Mouse (Mus musculus): ENCODE measurements around the gene Rps6kc1. TPM values are rescaled to one million over a fixed set of nuclear protein-coding genes. Genes with fewer than 3 reads are reported as not detected.

The Rps6kc1 gene
- polyA plus RNA-seq, 1 experiment from 2014 or later: 16.9 TPM

GRCm38 (mm10) chr1:190751794-190752570, 159.6 kb downstream of the Rps6kc1 start:
- H3K27me3 ChIP-seq (ENCODE audit: control insufficient read depth, insufficient read depth, low read length): no peaks in the 10 kb centered on the region
- H3K4me2 ChIP-seq (ENCODE audit: low read depth, low read length, severe bottlenecking): peak overlapping the region; percentile 5; the same call in 1 of the 2 replicates
- H3K4me1 ChIP-seq (replicated peaks; ENCODE audit: control insufficient read depth, insufficient read depth, low read length): peaks cover 6% of the 10 kb centered on the region; the same call in 1 of the 2 replicates
- H3K27ac ChIP-seq (ENCODE audit: low read depth, low read length): peak overlapping the region; percentile 82
- 28% methylated on average over 8 of the region's 8 CpGs for WGBS
- H3K4me3 ChIP-seq (ENCODE audit: low read depth, low read length): no peak overlapping the region
- DNase-seq (ENCODE audit: low spot score): peak; percentile 66
- H3K9me3 ChIP-seq (ENCODE audit: control insufficient read depth, low read length): no peaks in the 10 kb centered on the region
- no peaks in the 10 kb centered on the region for H3K36me3 ChIP-seq (ENCODE audit: control insufficient read depth, insufficient read depth, low read length)
- peak overlapping the region; percentile 3; the same call in 1 of the 2 replicates for H3K9ac ChIP-seq (ENCODE audit: low read length)
- peak; percentile 92 for ATAC-seq (replicated peaks; ENCODE audit: low FRiP score)

GRCm38 (mm10) chr1:190748937-190749336, 162.6 kb downstream of the Rps6kc1 start:
- no peak overlapping the region for H3K4me3 ChIP-seq (ENCODE audit: low read depth, low read length)
- no peak for ATAC-seq (replicated peaks; ENCODE audit: low FRiP score)
- no peak for DNase-seq (ENCODE audit: low spot score)
- no peak overlapping the region for H3K9ac ChIP-seq (ENCODE audit: low read length)
- peaks cover 6% of the 10 kb centered on the region; the same call in 1 of the 2 replicates for H3K4me1 ChIP-seq (replicated peaks; ENCODE audit: control insufficient read depth, insufficient read depth, low read length)
- no peak overlapping the region for H3K4me2 ChIP-seq (ENCODE audit: low read depth, low read length, severe bottlenecking)
- no peaks in the 10 kb centered on the region for H3K27me3 ChIP-seq (ENCODE audit: control insufficient read depth, insufficient read depth, low read length)
- 91% methylated on average over 10 of the region's 10 CpGs for WGBS
- no peaks in the 10 kb centered on the region for H3K9me3 ChIP-seq (ENCODE audit: control insufficient read depth, low read length)
- no peak overlapping the region for H3K27ac ChIP-seq (ENCODE audit: low read depth, low read length)
- no peaks in the 10 kb centered on the region for H3K36me3 ChIP-seq (ENCODE audit: control insufficient read depth, insufficient read depth, low read length)

- Histone ChIP-seq H3K4me2 (ENCODE audit: low read depth, low read length, severe bottlenecking) (no peak overlapping the region), H3K9me3 (ENCODE audit: control insufficient read depth, low read length) (no peaks in the 10 kb centered on the region), H3K27me3 (ENCODE audit: control insufficient read depth, insufficient read depth, low read length) (no peaks in the 10 kb centered on the region), H3K4me1 (replicated peaks; ENCODE audit: control insufficient read depth, insufficient read depth, low read length) (no peaks in the 10 kb centered on the region), H3K9ac (ENCODE audit: low read length) (no peak overlapping the region), H3K36me3 (ENCODE audit: control insufficient read depth, insufficient read depth, low read length) (no peaks in the 10 kb centered on the region), H3K4me3 (ENCODE audit: low read depth, low read length) (no peak overlapping the region), H3K27ac (ENCODE audit: low read depth, low read length) (no peak overlapping the region)
- WGBS: 80% methylated on average over 5 of the region's 5 CpGs
- no peak for DNase-seq (ENCODE audit: low spot score)
- ATAC-seq (replicated peaks; ENCODE audit: low FRiP score): no peak
Observed at GRCm38 (mm10) chr1:190741421-190741820, 170.1 kb downstream of the Rps6kc1 start.

GRCm38 (mm10) chr1:190732803-190733202, 178.8 kb downstream of the Rps6kc1 start:
- no peak for ATAC-seq (replicated peaks; ENCODE audit: low FRiP score)
- H3K36me3 ChIP-seq (ENCODE audit: control insufficient read depth, insufficient read depth, low read length): no peaks in the 10 kb centered on the region
- WGBS: 86% methylated on average over 6 of the region's 6 CpGs
- no peak for DNase-seq (ENCODE audit: low spot score)
- H3K27ac ChIP-seq (ENCODE audit: low read depth, low read length): no peak overlapping the region
- peaks cover 4% of the 10 kb centered on the region; the same call in 1 of the 2 replicates for H3K4me1 ChIP-seq (replicated peaks; ENCODE audit: control insufficient read depth, insufficient read depth, low read length)
- H3K4me2 ChIP-seq (ENCODE audit: low read depth, low read length, severe bottlenecking): no peak overlapping the region
- H3K9ac ChIP-seq (ENCODE audit: low read length): no peak overlapping the region
- H3K9me3 ChIP-seq (ENCODE audit: control insufficient read depth, low read length): no peaks in the 10 kb centered on the region
- no peak overlapping the region for H3K4me3 ChIP-seq (ENCODE audit: low read depth, low read length)
- no peaks in the 10 kb centered on the region for H3K27me3 ChIP-seq (ENCODE audit: control insufficient read depth, insufficient read depth, low read length)

- ATAC-seq (replicated peaks; ENCODE audit: low FRiP score): 0 out of 2 replicates have a peak, but pooled peaks have one; percentile 14
- Histone ChIP-seq H3K36me3 (ENCODE audit: control insufficient read depth, insufficient read depth, low read length) (no peaks in the 10 kb centered on the region), H3K4me2 (ENCODE audit: low read depth, low read length, severe bottlenecking) (no peak overlapping the region), H3K4me3 (ENCODE audit: low read depth, low read length) (no peak overlapping the region), H3K9ac (ENCODE audit: low read length) (no peak overlapping the region; the same call in 1 of the 2 replicates), H3K9me3 (ENCODE audit: control insufficient read depth, low read length) (no peaks in the 10 kb centered on the region), H3K27ac (ENCODE audit: low read depth, low read length) (peak overlapping the region; percentile 60), H3K27me3 (ENCODE audit: control insufficient read depth, insufficient read depth, low read length) (no peaks in the 10 kb centered on the region), H3K4me1 (replicated peaks; ENCODE audit: control insufficient read depth, insufficient read depth, low read length) (peaks cover 18% of the 10 kb centered on the region; the same call in 1 of the 2 replicates)
- 78% methylated on average over 7 of the region's 7 CpGs for WGBS
- DNase-seq (ENCODE audit: low spot score): no peak
Observed at GRCm38 (mm10) chr1:190729516-190730088, 182.0 kb downstream of the Rps6kc1 start.

GRCm38 (mm10) chr1:190728111-190728651, 183.4 kb downstream of the Rps6kc1 start:
- H3K9ac ChIP-seq (ENCODE audit: low read length): no peak overlapping the region
- 28% methylated on average over 4 of the region's 4 CpGs for WGBS
- H3K36me3 ChIP-seq (ENCODE audit: control insufficient read depth, insufficient read depth, low read length): no peaks in the 10 kb centered on the region
- no peaks in the 10 kb centered on the region for H3K9me3 ChIP-seq (ENCODE audit: control insufficient read depth, low read length)
- peak overlapping the region; percentile 58 for H3K27ac ChIP-seq (ENCODE audit: low read depth, low read length)
- peak; percentile 71 for ATAC-seq (replicated peaks; ENCODE audit: low FRiP score)
- peak overlapping the region; percentile 9; the same call in 1 of the 2 replicates for H3K4me2 ChIP-seq (ENCODE audit: low read depth, low read length, severe bottlenecking)
- peaks cover 20% of the 10 kb centered on the region; the same call in 1 of the 2 replicates for H3K4me1 ChIP-seq (replicated peaks; ENCODE audit: control insufficient read depth, insufficient read depth, low read length)
- H3K27me3 ChIP-seq (ENCODE audit: control insufficient read depth, insufficient read depth, low read length): no peaks in the 10 kb centered on the region
- no peak for DNase-seq (ENCODE audit: low spot score)
- H3K4me3 ChIP-seq (ENCODE audit: low read depth, low read length): no peak overlapping the region

GRCm38 (mm10) chr1:190727385-190727784, 184.2 kb downstream of the Rps6kc1 start:
- ATAC-seq (replicated peaks; ENCODE audit: low FRiP score) (no peak), DNase-seq (ENCODE audit: low spot score) (no peak)
- H3K4me2 ChIP-seq (ENCODE audit: low read depth, low read length, severe bottlenecking): no peak overlapping the region
- H3K4me3 ChIP-seq (ENCODE audit: low read depth, low read length): no peak overlapping the region
- H3K36me3 ChIP-seq (ENCODE audit: control insufficient read depth, insufficient read depth, low read length): no peaks in the 10 kb centered on the region
- no peak overlapping the region for H3K9ac ChIP-seq (ENCODE audit: low read length)
- 58% methylated on average over 2 of the region's 2 CpGs for WGBS
- H3K4me1 ChIP-seq (replicated peaks; ENCODE audit: control insufficient read depth, insufficient read depth, low read length): peaks cover 20% of the 10 kb centered on the region; the same call in 1 of the 2 replicates
- no peaks in the 10 kb centered on the region for H3K27me3 ChIP-seq (ENCODE audit: control insufficient read depth, insufficient read depth, low read length)
- H3K27ac ChIP-seq (ENCODE audit: low read depth, low read length): peak overlapping the region; percentile 58
- no peaks in the 10 kb centered on the region for H3K9me3 ChIP-seq (ENCODE audit: control insufficient read depth, low read length)

- Histone ChIP-seq H3K4me1 (replicated peaks; ENCODE audit: control insufficient read depth, insufficient read depth, low read length) (peaks cover 20% of the 10 kb centered on the region; the same call in 1 of the 2 replicates), H3K4me2 (ENCODE audit: low read depth, low read length, severe bottlenecking) (no peak overlapping the region), H3K27ac (ENCODE audit: low read depth, low read length) (no peak overlapping the region), H3K36me3 (ENCODE audit: control insufficient read depth, insufficient read depth, low read length) (no peaks in the 10 kb centered on the region), H3K9ac (ENCODE audit: low read length) (no peak overlapping the region; the same call in 1 of the 2 replicates), H3K9me3 (ENCODE audit: control insufficient read depth, low read length) (no peaks in the 10 kb centered on the region), H3K27me3 (ENCODE audit: control insufficient read depth, insufficient read depth, low read length) (no peaks in the 10 kb centered on the region), H3K4me3 (ENCODE audit: low read depth, low read length) (no peak overlapping the region)
- 0 out of 2 replicates have a peak, but pooled peaks have one; percentile 10 for ATAC-seq (replicated peaks; ENCODE audit: low FRiP score)
- 29% methylated on average over 21 of the region's 21 CpGs for WGBS
- peak; percentile 58 for DNase-seq (ENCODE audit: low spot score)
Observed at GRCm38 (mm10) chr1:190724591-190725380, 186.8 kb downstream of the Rps6kc1 start.
